8 mouse cellular contexts compared by ENCODE assay signal in the genomic region with DNA sequence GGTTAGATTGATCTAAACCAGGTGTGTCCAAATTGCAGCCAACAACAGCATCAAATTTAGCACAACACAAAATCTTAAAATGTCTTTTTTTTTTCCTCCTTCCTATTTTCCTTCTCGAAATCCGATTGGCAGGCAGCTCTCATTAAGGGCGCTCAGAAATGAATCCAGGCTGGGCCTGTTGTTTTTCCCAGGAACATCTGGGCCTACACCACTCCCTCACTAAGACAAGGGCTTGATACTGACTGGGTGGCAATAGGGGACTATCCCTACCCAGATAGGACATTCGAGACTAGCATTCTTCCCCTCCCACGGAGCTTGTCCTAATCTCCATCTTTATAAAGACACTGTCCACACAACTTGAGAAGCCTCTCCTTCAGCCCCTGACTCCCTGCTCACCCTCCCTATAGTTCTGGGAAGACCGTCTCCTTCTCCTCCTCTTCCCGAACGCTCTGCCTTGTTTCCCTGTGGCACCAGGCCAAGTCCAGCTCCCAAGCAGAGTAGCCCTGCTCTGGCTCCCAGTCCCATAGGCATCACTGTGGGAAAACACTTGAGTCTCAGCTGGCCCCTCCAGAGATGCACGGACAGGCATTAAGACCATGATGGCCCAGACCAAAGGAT. TPM values are rescaled to one million over a fixed set of nuclear protein-coding genes. Genes with fewer than 3 reads are reported as not detected.
A peak's percentile ranks its signal among the peaks of the same experiment; 100 is the strongest.
DNase-seq lines count a peak whose midpoint lies in the region; ATAC-seq and TF ChIP-seq lines count a peak whose summit lies in the region.

No protein-coding gene starts in this region.

- no peak for ATAC-seq in cerebellum, adult (ENCODE audit: insufficient number of reproducible peaks, low FRiP score, low TSS enrichment)
- ATAC-seq in hindbrain, embryonic 15.5 days (ENCODE audit: low FRiP score, low read depth): no peak
- ATAC-seq in midbrain, embryonic 11.5 days (ENCODE audit: low FRiP score): no peak
- ATAC-seq in liver, postnatal 0 days: no peak

- peaks cover 48% of the 10 kb centered on the region for H3K36me3 ChIP-seq in hindbrain, embryonic 15.5 days
- peaks cover 34% of the 10 kb centered on the region for H3K36me3 ChIP-seq in midbrain, embryonic 11.5 days (ENCODE audit: control insufficient read depth, insufficient read depth, low read length)
- H3K36me3 ChIP-seq in liver, postnatal 0 days (replicated peaks; ENCODE audit: insufficient read depth, low read length): peaks cover 20% of the 10 kb centered on the region

- H3K4me3 ChIP-seq in hindbrain, embryonic 15.5 days: no peak overlapping the region
- no peak overlapping the region for H3K4me3 ChIP-seq in midbrain, embryonic 11.5 days (ENCODE audit: low read depth, low read length)
- H3K4me3 ChIP-seq in liver, postnatal 0 days (ENCODE audit: low read depth, low read length): no peak overlapping the region

- H3K4me1 ChIP-seq in hindbrain, embryonic 15.5 days (replicated peaks): peaks cover 41% of the 10 kb centered on the region
- H3K4me1 ChIP-seq in midbrain, embryonic 11.5 days (ENCODE audit: control insufficient read depth, insufficient read depth, low read length): peaks cover 16% of the 10 kb centered on the region
- 0 out of 2 replicates have a peak, but pooled peaks cover 4% of the 10 kb centered on the region for H3K4me1 ChIP-seq in liver, postnatal 0 days (ENCODE audit: insufficient read depth)

- no peaks in the 10 kb centered on the region for H3K27me3 ChIP-seq in hindbrain, embryonic 15.5 days
- H3K27me3 ChIP-seq in midbrain, embryonic 11.5 days (ENCODE audit: control insufficient read depth, insufficient read depth, low read length): no peaks in the 10 kb centered on the region
- no peaks in the 10 kb centered on the region for H3K27me3 ChIP-seq in liver, postnatal 0 days (ENCODE audit: insufficient read depth, low read length)

- H3K27ac ChIP-seq in hindbrain, embryonic 15.5 days (replicated peaks): peak overlapping the region; percentile 48; the same call in 1 of the 2 replicates
- peak overlapping the region; percentile 60; the same call in 1 of the 2 replicates for H3K27ac ChIP-seq in midbrain, embryonic 11.5 days (ENCODE audit: low read depth, low read length)
- H3K27ac ChIP-seq in liver, postnatal 0 days (ENCODE audit: low read depth): no peak overlapping the region

- H3K9me3 ChIP-seq in hindbrain, embryonic 15.5 days: no peaks in the 10 kb centered on the region
- H3K9me3 ChIP-seq in midbrain, embryonic 11.5 days (ENCODE audit: control insufficient read depth, low read length): no peaks in the 10 kb centered on the region
- no peaks in the 10 kb centered on the region for H3K9me3 ChIP-seq in liver, postnatal 0 days (ENCODE audit: low read length)

- DNase-seq in cerebellum, adult 18-20 months: peak; percentile 53 to 55
- DNase-seq in urinary bladder, postnatal 25 days (ENCODE audit: low spot score): peak; percentile 41
- no peak for DNase-seq in urinary bladder, adult 18-20 months (ENCODE audit: low spot score in 2 of 2)
- no peak for DNase-seq in midbrain, embryonic 11.5 days (ENCODE audit: low spot score, missing footprints)
- no peak for DNase-seq in thymus, postnatal 0 days (ENCODE audit: low spot score)
- no peak for DNase-seq in liver, postnatal 0 days

- no peak overlapping the region for H3K4me2 ChIP-seq in hindbrain, embryonic 15.5 days
- H3K4me2 ChIP-seq in midbrain, embryonic 11.5 days: no peak overlapping the region
- no peak overlapping the region for H3K4me2 ChIP-seq in liver, postnatal 0 days (ENCODE audit: low read depth, low read length)

- TF ChIP-seq CTCF in liver, postnatal 0 days (IDR thresholded peaks at IDR 0.05; ENCODE audit: low read depth): no peak

- 0 out of 2 replicates have a peak overlapping the region, but pooled peaks have one; percentile 21 for H3K9ac ChIP-seq in hindbrain, embryonic 15.5 days
- H3K9ac ChIP-seq in midbrain, embryonic 11.5 days (ENCODE audit: low read length): no peak overlapping the region; the same call in 1 of the 2 replicates
- H3K9ac ChIP-seq in liver, postnatal 0 days (replicated peaks): no peak overlapping the region

- TF ChIP-seq EP300 in liver, postnatal 0 days (IDR thresholded peaks at IDR 0.05; ENCODE audit: low read depth): no peak

- WGBS in hindbrain, embryonic 15.5 days: 31% methylated on average over 9 of the region's 9 CpGs
- 47% methylated on average over 9 of the region's 9 CpGs for WGBS in midbrain, embryonic 11.5 days
- 73% methylated on average over 9 of the region's 9 CpGs for WGBS in liver, postnatal 0 days (ENCODE audit: insufficient replicate concordance)

RNA-seq across cellular contexts. Expression of a gene that starts 0.8 kb away (rescaled TPM):
- 28.7 and 29.9 TPM in 2 replicates for polyA plus RNA-seq in hindbrain, embryonic 15.5 days (2015; fragmentation: Nextera tagmentation; extraction: Ambion mirVana)
- 12.3 and 14.0 TPM in 2 replicates for polyA plus RNA-seq in midbrain, embryonic 11.5 days (2014; fragmentation: Nextera tagmentation; extraction: Ambion mirVana)
- 20.0 and 22.7 TPM in 2 replicates for polyA plus RNA-seq in thymus, postnatal 0 days (2015; fragmentation: Nextera tagmentation; extraction: Ambion mirVana)
- polyA plus RNA-seq in liver, postnatal 0 days (2015; fragmentation: Nextera tagmentation; extraction: Ambion mirVana): 7.4 and 8.3 TPM in 2 replicates

RNA-seq across cellular contexts. Expression of a gene that starts 8.9 kb away (rescaled TPM):
- polyA plus RNA-seq in hindbrain, embryonic 15.5 days (2015; fragmentation: Nextera tagmentation; extraction: Ambion mirVana): 0.62 TPM in 1 of 2 replicates, not detected in the other
- polyA plus RNA-seq in midbrain, embryonic 11.5 days (2014; fragmentation: Nextera tagmentation; extraction: Ambion mirVana): not detected in 2 replicates
- polyA plus RNA-seq in thymus, postnatal 0 days (2015; fragmentation: Nextera tagmentation; extraction: Ambion mirVana): 0.26 and 0.60 TPM in 2 replicates
- 0.45 TPM in 1 of 2 replicates, not detected in the other for polyA plus RNA-seq in liver, postnatal 0 days (2015; fragmentation: Nextera tagmentation; extraction: Ambion mirVana)

RNA-seq across cellular contexts. Expression of a gene that starts 10.1 kb away (rescaled TPM):
- polyA plus RNA-seq in hindbrain, embryonic 15.5 days (2015; fragmentation: Nextera tagmentation; extraction: Ambion mirVana): 26.2 and 26.8 TPM in 2 replicates
- 3.1 and 3.4 TPM in 2 replicates for polyA plus RNA-seq in midbrain, embryonic 11.5 days (2014; fragmentation: Nextera tagmentation; extraction: Ambion mirVana)
- 5.5 and 6.0 TPM in 2 replicates for polyA plus RNA-seq in thymus, postnatal 0 days (2015; fragmentation: Nextera tagmentation; extraction: Ambion mirVana)
- 2.0 TPM in 2 replicates for polyA plus RNA-seq in liver, postnatal 0 days (2015; fragmentation: Nextera tagmentation; extraction: Ambion mirVana)

RNA-seq across cellular contexts. Expression of a gene that starts 11.4 kb away (rescaled TPM):
- polyA plus RNA-seq in hindbrain, embryonic 15.5 days (2015; fragmentation: Nextera tagmentation; extraction: Ambion mirVana): 18.9 and 19.6 TPM in 2 replicates
- polyA plus RNA-seq in midbrain, embryonic 11.5 days (2014; fragmentation: Nextera tagmentation; extraction: Ambion mirVana): 6.0 TPM in 2 replicates
- polyA plus RNA-seq in thymus, postnatal 0 days (2015; fragmentation: Nextera tagmentation; extraction: Ambion mirVana): 10.0 and 12.0 TPM in 2 replicates
- 2.0 and 2.2 TPM in 2 replicates for polyA plus RNA-seq in liver, postnatal 0 days (2015; fragmentation: Nextera tagmentation; extraction: Ambion mirVana)

RNA-seq across cellular contexts. Expression of a gene that starts 36.4 kb away (rescaled TPM):
- polyA plus RNA-seq in hindbrain, embryonic 15.5 days (2015; fragmentation: Nextera tagmentation; extraction: Ambion mirVana): 6.0 and 6.5 TPM in 2 replicates
- polyA plus RNA-seq in midbrain, embryonic 11.5 days (2014; fragmentation: Nextera tagmentation; extraction: Ambion mirVana): 3.7 and 4.3 TPM in 2 replicates
- 3.3 and 3.8 TPM in 2 replicates for polyA plus RNA-seq in thymus, postnatal 0 days (2015; fragmentation: Nextera tagmentation; extraction: Ambion mirVana)
- 0.92 and 1.1 TPM in 2 replicates for polyA plus RNA-seq in liver, postnatal 0 days (2015; fragmentation: Nextera tagmentation; extraction: Ambion mirVana)

Comparison
In these comparisons a context has a peak if more than half of its experiments do, and no peak if none do; other contexts are left out.
1. DNase-seq: peak in cerebellum, adult 18-20 months (2 of 2) and urinary bladder, postnatal 25 days (single experiment); none in urinary bladder, adult 18-20 months (0 of 2), midbrain, embryonic 11.5 days (single experiment), thymus, postnatal 0 days (single experiment) and liver, postnatal 0 days (single experiment).